Mouse (Mus musculus) hindbrain, embryonic 13.5 days (tissue): Measurements from ENCODE around the gene Slc9a8. TPM values are rescaled to one million over a fixed set of nuclear protein-coding genes. Genes with fewer than 3 reads are reported as not detected.

Source experiments
- ATAC-seq: fragments of 200-750 bp; cut with Nextera tagmentation; 2 replicates; pipeline ENCODE4 v1.8.0; 2017; ENCODE audit warnings: moderate TSS enrichment; ENCODE audit not compliant: low FRiP score
- H3K27ac ChIP-seq: fragments of 300-500 bp; sonication (generic); 2 replicates; pipeline ENCODE4 v1.5.1; 2015; ENCODE audit warnings: inconsistent platforms, mild to moderate bottlenecking, moderate library complexity
- H3K27me3 ChIP-seq: fragments of 300-500 bp; sonication (generic); 2 replicates; pipeline ENCODE4 v1.6.1; 2015; ENCODE audit warnings: mild to moderate bottlenecking, inconsistent platforms
- H3K36me3 ChIP-seq: fragments of 300-500 bp; sonication (generic); 2 replicates; pipeline ENCODE4 v1.6.1; 2015; ENCODE audit warnings: mild to moderate bottlenecking, inconsistent platforms
- H3K4me1 ChIP-seq: fragments of 300-500 bp; sonication (generic); replicated peaks from 2 replicates; pipeline ENCODE4 v1.6.1; 2015; ENCODE audit warnings: inconsistent platforms
- H3K4me2 ChIP-seq: fragments of 300-500 bp; sonication (generic); 2 replicates; pipeline ENCODE4 v1.6.1; 2015; ENCODE audit warnings: inconsistent platforms, mild to moderate bottlenecking, moderate library complexity
- H3K4me3 ChIP-seq: fragments of 300-500 bp; sonication (generic); 2 replicates; pipeline ENCODE4 v1.5.1; 2015; ENCODE audit warnings: mild to moderate bottlenecking, inconsistent platforms
- H3K9ac ChIP-seq: fragments of 300-500 bp; sonication (generic); 2 replicates; pipeline ENCODE4 v1.6.1; 2015; ENCODE audit warnings: mild to moderate bottlenecking, inconsistent platforms
- H3K9me3 ChIP-seq: fragments of 300-500 bp; sonication (generic); 2 replicates; pipeline ENCODE4 v1.6.1; 2016; ENCODE audit warnings: inconsistent platforms
- WGBS: fragments of 180-500 bp; shearing (Covaris S2); methylation state at CpG from one replicate; pipeline ENCODE4 v1.1.7; 2015; 5-methylcytosine and 5-hydroxymethylcytosine counted together
- polyA plus RNA-seq: library from polyadenylated mRNA; unstranded; fragments of >200 nt; fragmentation: Nextera tagmentation; extraction: Ambion mirVana; gene quantifications from 2 replicates; pipeline ENCODE4 v1.2.1, GENCODE M21; 2015

Slc9a8 gene
- polyA plus RNA-seq, 1 experiment from 2014 or later, result 21.2 TPM

GRCm38 (mm10) chr2:167508569-167508968 lies 87.1 kb downstream of the Slc9a8 start:
- Histone ChIP-seq H3K27me3 (no peaks in the 10 kb centered on the region), H3K36me3 (peaks cover 64% of the 10 kb centered on the region), H3K9me3 (no peaks in the 10 kb centered on the region), H3K4me2 (no peak overlapping the region), H3K9ac (no peak overlapping the region), H3K4me3 (no peak overlapping the region), H3K4me1 (peaks cover 32% of the 10 kb centered on the region), H3K27ac (no peak overlapping the region)
- ATAC-seq, result no peak
- 98% methylated on average over 4 of the region's 4 CpGs for WGBS

DNA sequence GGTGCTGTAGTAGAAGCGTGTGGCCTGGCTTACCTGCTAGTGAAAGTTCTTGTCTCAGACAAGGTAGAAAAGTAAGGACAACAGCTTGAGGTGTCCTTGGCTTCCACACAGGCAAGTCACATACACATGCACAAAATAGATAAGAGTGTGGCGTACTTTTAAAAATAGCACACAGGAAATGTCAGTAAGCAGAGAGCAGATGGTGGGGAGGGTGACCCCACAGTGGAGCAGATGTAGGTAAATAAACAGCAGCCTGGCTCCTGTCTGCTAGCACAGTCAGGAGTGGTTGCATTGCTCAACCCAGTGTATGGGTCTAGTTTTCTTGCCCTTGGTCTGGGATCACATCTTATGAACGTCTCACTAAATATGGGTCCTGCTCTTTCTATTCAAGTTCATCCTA lies 89.0 kb downstream of the Slc9a8 start:
- no peak overlapping the region for H3K9ac ChIP-seq

GRCm38 (mm10) chr2:167512365-167512764 lies 90.9 kb downstream of the Slc9a8 start:
- Histone ChIP-seq H3K27me3 (no peaks in the 10 kb centered on the region), H3K4me3 (no peak overlapping the region), H3K27ac (no peak overlapping the region), H3K4me1 (no peaks in the 10 kb centered on the region; the same call in 1 of the 2 replicates), H3K9me3 (no peaks in the 10 kb centered on the region), H3K9ac (no peak overlapping the region), H3K36me3 (peaks cover 97% of the 10 kb centered on the region), H3K4me2 (no peak overlapping the region)
- ATAC-seq, result no peak
- WGBS, result 83% methylated on average over 9 of the region's 9 CpGs

More for the DNA sequence above, 89.0 kb downstream of the Slc9a8 start:
- H3K4me2 ChIP-seq, result no peak overlapping the region
- H3K36me3 ChIP-seq, result peaks cover 83% of the 10 kb centered on the region
- peaks cover 17% of the 10 kb centered on the region for H3K4me1 ChIP-seq
- no peak overlapping the region for H3K27ac ChIP-seq
- no peaks in the 10 kb centered on the region for H3K27me3 ChIP-seq
- ATAC-seq, result no peak
- 89% methylated on average over 3 of the region's 3 CpGs for WGBS
- no peaks in the 10 kb centered on the region for H3K9me3 ChIP-seq
- no peak overlapping the region for H3K4me3 ChIP-seq

- Histone ChIP-seq H3K4me1 (no peaks in the 10 kb centered on the region; the same call in 1 of the 2 replicates), H3K36me3 (peaks cover 97% of the 10 kb centered on the region), H3K9ac (no peak overlapping the region), H3K4me3 (no peak overlapping the region), H3K4me2 (no peak overlapping the region), H3K9me3 (no peaks in the 10 kb centered on the region), H3K27me3 (no peaks in the 10 kb centered on the region), H3K27ac (no peak overlapping the region)
- ATAC-seq, result no peak
- 94% methylated on average over 5 of the region's 5 CpGs for WGBS
Observed at GRCm38 (mm10) chr2:167512970-167513369, 91.5 kb downstream of the Slc9a8 start.

DNA sequence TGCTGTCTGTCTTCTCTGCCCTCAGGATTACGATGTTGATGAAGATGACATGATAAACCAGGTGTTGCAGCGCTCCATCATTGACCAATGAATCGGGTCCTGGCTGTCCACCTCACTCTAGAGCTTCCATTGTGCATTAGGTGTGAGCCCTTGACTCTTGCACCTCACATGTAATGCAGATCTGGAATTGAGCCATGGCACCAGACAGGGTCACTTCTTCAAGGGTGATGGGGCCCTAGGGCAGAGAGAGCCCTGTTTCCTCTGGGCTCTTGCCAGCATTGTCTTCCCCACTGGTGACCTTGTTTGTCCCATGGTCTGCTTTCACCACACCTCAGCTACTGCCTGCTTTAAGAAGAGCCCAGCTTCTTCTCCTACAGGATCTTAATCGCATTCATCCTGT lies 93.1 kb downstream of the Slc9a8 start:
- ATAC-seq, result no peak
- Histone ChIP-seq H3K36me3 (peaks cover 93% of the 10 kb centered on the region), H3K27me3 (no peaks in the 10 kb centered on the region), H3K9ac (no peak overlapping the region), H3K27ac (no peak overlapping the region), H3K9me3 (no peaks in the 10 kb centered on the region), H3K4me3 (no peak overlapping the region), H3K4me2 (no peak overlapping the region), H3K4me1 (no peaks in the 10 kb centered on the region)
- 98% methylated on average over 4 of the region's 4 CpGs for WGBS

- no peaks in the 10 kb centered on the region for H3K4me1 ChIP-seq
- no peaks in the 10 kb centered on the region for H3K9me3 ChIP-seq
- H3K27me3 ChIP-seq, result no peaks in the 10 kb centered on the region
- no peak overlapping the region for H3K4me3 ChIP-seq
- no peak for ATAC-seq
- no peak overlapping the region for H3K4me2 ChIP-seq
- H3K27ac ChIP-seq, result no peak overlapping the region
- no peak overlapping the region for H3K9ac ChIP-seq
- WGBS, result 94% methylated on average over 5 of the region's 5 CpGs
- H3K36me3 ChIP-seq, result peaks cover 91% of the 10 kb centered on the region
Observed at GRCm38 (mm10) chr2:167515688-167516087, 94.2 kb downstream of the Slc9a8 start.

- Histone ChIP-seq H3K27me3 (no peaks in the 10 kb centered on the region), H3K4me2 (no peak overlapping the region), H3K9ac (no peak overlapping the region), H3K36me3 (peaks cover 52% of the 10 kb centered on the region), H3K4me3 (no peak overlapping the region), H3K4me1 (no peaks in the 10 kb centered on the region), H3K9me3 (no peaks in the 10 kb centered on the region), H3K27ac (no peak overlapping the region)
- ATAC-seq, result no peak
- WGBS, result 82% methylated on average over 5 of the region's 5 CpGs
Observed at GRCm38 (mm10) chr2:167519606-167520252, 98.2 kb downstream of the Slc9a8 start.

Other genes with a start within 250 kb of the Slc9a8 start
- 2.2 and 2.4 TPM in 2 replicates for gene Kcnb1, start 231.6 kb upstream of the Slc9a8 start, polyA plus RNA-seq
- 5.8 and 6.5 TPM in 2 replicates for gene Ptgis, start 181.1 kb upstream of the Slc9a8 start, polyA plus RNA-seq
- 12.3 and 12.5 TPM in 2 replicates for gene B4galt5, start 72.5 kb upstream of the Slc9a8 start, polyA plus RNA-seq
- 139 TPM in 2 replicates for gene Rnf114, start 70.9 kb downstream of the Slc9a8 start, polyA plus RNA-seq
- gene Spata2, start 71.2 kb downstream of the Slc9a8 start, polyA plus RNA-seq, result 24.6 and 26.0 TPM in 2 replicates
- gene Snai1, start 116.5 kb downstream of the Slc9a8 start, polyA plus RNA-seq, result 7.5 and 7.9 TPM in 2 replicates
- 310 and 311 TPM in 2 replicates for gene Ube2v1, start 210.4 kb downstream of the Slc9a8 start, polyA plus RNA-seq
- gene Gm20431, start 239.8 kb downstream of the Slc9a8 start, polyA plus RNA-seq, result 10.0 and 11.0 TPM in 2 replicates